Mouse (Mus musculus) intestine, embryonic 16.5 days (tissue): ENCODE data around the gene Atg13. TPM values are rescaled to one million over a fixed set of nuclear protein-coding genes. Genes with fewer than 3 reads are reported as not detected.

Source experiments
- ATAC-seq: fragments of 200-750 bp; cut with Nextera tagmentation; 2 replicates; pipeline ENCODE4 v1.8.0; 2017; ENCODE audit warnings: moderate TSS enrichment, moderate library complexity
- H3K27ac ChIP-seq: fragments of 300-500 bp; sonication (generic); 2 replicates; pipeline ENCODE4 v1.5.1; 2014; ENCODE audit warnings: mild to moderate bottlenecking, low read length
- H3K27me3 ChIP-seq: fragments of 300-500 bp; sonication (generic); replicated peaks from 2 replicates; pipeline ENCODE4 v1.6.1; 2014; ENCODE audit warnings: low read length, control low read depth, mixed read lengths; ENCODE audit not compliant: control insufficient read depth, insufficient read depth
- H3K36me3 ChIP-seq: fragments of 300-500 bp; sonication (generic); 2 replicates; pipeline ENCODE4 v1.6.1; 2014; ENCODE audit warnings: low read length, control low read depth; ENCODE audit not compliant: control insufficient read depth, insufficient read depth
- H3K4me1 ChIP-seq: fragments of 300-500 bp; sonication (generic); 2 replicates; pipeline ENCODE4 v1.6.1; 2014; ENCODE audit warnings: low read length, control low read depth, mixed read lengths; ENCODE audit not compliant: control insufficient read depth, insufficient read depth
- H3K4me2 ChIP-seq: fragments of 300-500 bp; sonication (generic); 2 replicates; pipeline ENCODE4 v1.6.1; 2014; ENCODE audit warnings: low read depth, low read length, control low read depth
- H3K4me3 ChIP-seq: fragments of 300-500 bp; sonication (generic); 2 replicates; pipeline ENCODE4 v1.5.1; 2014; ENCODE audit warnings: mild to moderate bottlenecking, low read length
- H3K9ac ChIP-seq: fragments of 300-500 bp; sonication (generic); 2 replicates; pipeline ENCODE4 v1.6.1; 2014; ENCODE audit warnings: low read depth, low read length
- H3K9me3 ChIP-seq: fragments of 300-500 bp; sonication (generic); 2 replicates; pipeline ENCODE4 v1.6.1; 2016; ENCODE audit warnings: low read length, control low read depth; ENCODE audit not compliant: control insufficient read depth
- WGBS: fragments of 180-500 bp; shearing (Covaris S2); extraction: QIAGEN DNeasy Blood & Tissue Kit; methylation state at CpG from one replicate; pipeline ENCODE4 v1.1.7; 2014; 5-methylcytosine and 5-hydroxymethylcytosine counted together
- polyA plus RNA-seq: library from polyadenylated mRNA; unstranded; fragments of >200 nt; fragmentation: Nextera tagmentation; extraction: Ambion mirVana; gene quantifications from 2 replicates; pipeline ENCODE4 v1.2.1, GENCODE M21; 2015

Atg13 gene
- polyA plus RNA-seq, 1 experiment from 2014 or later: 22.9 TPM

- ATAC-seq: no peak
- Histone ChIP-seq H3K36me3 (no peaks in the 10 kb centered on the region), H3K4me1 (0 out of 2 replicates have a peak, but pooled peaks cover 3% of the 10 kb centered on the region), H3K9me3 (no peaks in the 10 kb centered on the region), H3K27me3 (no peaks in the 10 kb centered on the region), H3K9ac (no peak overlapping the region), H3K4me2 (no peak overlapping the region), H3K4me3 (no peak overlapping the region), H3K27ac (no peak overlapping the region)
- WGBS: 71% methylated on average over 5 of the region's 5 CpGs
These were observed 78.1 kb downstream of the Atg13 start for GRCm38 (mm10) chr2:91632316-91632715.

GRCm38 (mm10) chr2:91631826-91632225 lies 78.5 kb downstream of the Atg13 start:
- 0 out of 2 replicates have a peak, but pooled peaks cover 3% of the 10 kb centered on the region for H3K4me1 ChIP-seq
- no peak overlapping the region for H3K9ac ChIP-seq
- H3K4me2 ChIP-seq: no peak overlapping the region
- H3K4me3 ChIP-seq: no peak overlapping the region
- no peaks in the 10 kb centered on the region for H3K27me3 ChIP-seq
- no peak for ATAC-seq
- no peak overlapping the region for H3K27ac ChIP-seq
- WGBS: 82% methylated on average over 5 of the region's 5 CpGs
- no peaks in the 10 kb centered on the region for H3K36me3 ChIP-seq
- no peaks in the 10 kb centered on the region for H3K9me3 ChIP-seq

GRCm38 (mm10) chr2:91630384-91630783 lies 80.0 kb downstream of the Atg13 start:
- no peaks in the 10 kb centered on the region for H3K27me3 ChIP-seq
- H3K36me3 ChIP-seq: no peaks in the 10 kb centered on the region
- H3K9me3 ChIP-seq: no peaks in the 10 kb centered on the region
- no peak overlapping the region for H3K27ac ChIP-seq
- WGBS: 92% methylated on average over 12 of the region's 12 CpGs
- no peak overlapping the region for H3K4me2 ChIP-seq
- no peak overlapping the region for H3K4me3 ChIP-seq
- H3K9ac ChIP-seq: no peak overlapping the region
- no peak for ATAC-seq
- H3K4me1 ChIP-seq: no peaks in the 10 kb centered on the region

- H3K4me3 ChIP-seq: no peak overlapping the region
- H3K36me3 ChIP-seq: no peaks in the 10 kb centered on the region
- no peaks in the 10 kb centered on the region for H3K27me3 ChIP-seq
- no peaks in the 10 kb centered on the region for H3K9me3 ChIP-seq
- no peak overlapping the region for H3K27ac ChIP-seq
- no peak overlapping the region for H3K4me2 ChIP-seq
- 85% methylated on average over 18 of the region's 18 CpGs for WGBS
- no peak overlapping the region for H3K9ac ChIP-seq
- no peak for ATAC-seq
- no peaks in the 10 kb centered on the region for H3K4me1 ChIP-seq
These were observed 80.7 kb downstream of the Atg13 start for GRCm38 (mm10) chr2:91629682-91630081.

- Histone ChIP-seq H3K9ac (no peak overlapping the region), H3K27me3 (no peaks in the 10 kb centered on the region), H3K27ac (no peak overlapping the region), H3K9me3 (no peaks in the 10 kb centered on the region), H3K4me3 (no peak overlapping the region), H3K4me2 (no peak overlapping the region), H3K4me1 (no peaks in the 10 kb centered on the region), H3K36me3 (no peaks in the 10 kb centered on the region)
- WGBS: 92% methylated on average over 8 of the region's 8 CpGs
- ATAC-seq: no peak
These were observed 82.2 kb downstream of the Atg13 start for GRCm38 (mm10) chr2:91628171-91628570.

GRCm38 (mm10) chr2:91627486-91627885 lies 82.9 kb downstream of the Atg13 start:
- no peaks in the 10 kb centered on the region for H3K9me3 ChIP-seq
- H3K27ac ChIP-seq: no peak overlapping the region
- no peak overlapping the region for H3K4me2 ChIP-seq
- no peaks in the 10 kb centered on the region for H3K36me3 ChIP-seq
- H3K4me1 ChIP-seq: no peaks in the 10 kb centered on the region
- H3K4me3 ChIP-seq: no peak overlapping the region
- H3K9ac ChIP-seq: no peak overlapping the region
- 69% methylated on average over 5 of the region's 5 CpGs for WGBS
- no peaks in the 10 kb centered on the region for H3K27me3 ChIP-seq
- ATAC-seq: no peak

Other genes with a start within 250 kb of the Atg13 start
- gene Ckap5, start 183.8 kb downstream of the Atg13 start, polyA plus RNA-seq: 40.0 and 48.2 TPM in 2 replicates
- 3.7 and 8.7 TPM in 2 replicates for gene F2, start 74.2 kb downstream of the Atg13 start, polyA plus RNA-seq
- gene Zfp408, start 60.8 kb downstream of the Atg13 start, polyA plus RNA-seq: 7.9 and 9.2 TPM in 2 replicates
- 157 and 173 TPM in 2 replicates for gene Arhgap1, start 60.7 kb downstream of the Atg13 start, polyA plus RNA-seq
- gene Harbi1, start 276 bp upstream of the Atg13 start, polyA plus RNA-seq: 14.8 and 17.1 TPM in 2 replicates
- gene Ambra1, start 19.6 kb upstream of the Atg13 start, polyA plus RNA-seq: 11.8 and 12.8 TPM in 2 replicates
- gene Chrm4, start 216.7 kb upstream of the Atg13 start, polyA plus RNA-seq: 0.23 and 0.33 TPM in 2 replicates
- 370 and 437 TPM in 2 replicates for gene Mdk, start 221.7 kb upstream of the Atg13 start, polyA plus RNA-seq
- 0.28 and 0.55 TPM in 2 replicates for gene Gm9821, start 235.1 kb upstream of the Atg13 start, polyA plus RNA-seq